Mouse (Mus musculus): Measurements from ENCODE around the gene Tubgcp2. TPM values are rescaled to one million over a fixed set of nuclear protein-coding genes. Genes with fewer than 3 reads are reported as not detected.

Gene Tubgcp2
- polyA plus RNA-seq, 1 experiment = 25.3 TPM

GRCm38 (mm10) chr7:140063092-140063491 lies 26.6 kb upstream of the Tubgcp2 start:
- TF ChIP-seq POLR2A (IDR thresholded peaks at IDR 0.05; ENCODE audit: borderline replicate concordance, extremely low read depth, low read depth, low read length) = no peak
- TF ChIP-seq CTCF (IDR thresholded peaks at IDR 0.05; ENCODE audit: insufficient read depth, low read length) = peak; percentile 64
- Histone ChIP-seq H3K4me1 (ENCODE audit: control insufficient read depth, insufficient read depth, low read length) (no peaks in the 10 kb centered on the region), H3K4me3 (replicated peaks; ENCODE audit: extremely low read depth, low read depth, low read length) (no peak overlapping the region)
- 21% methylated on average over 7 of the region's 7 CpGs for WGBS
- DNase-seq = peak; percentile 55

- 27% methylated on average over 11 of the region's 11 CpGs for WGBS
- no peaks in the 10 kb centered on the region for H3K4me1 ChIP-seq (ENCODE audit: control insufficient read depth, insufficient read depth, low read length)
- H3K4me3 ChIP-seq (replicated peaks; ENCODE audit: extremely low read depth, low read depth, low read length) = no peak overlapping the region
- TF ChIP-seq CTCF (IDR thresholded peaks at IDR 0.05; ENCODE audit: insufficient read depth, low read length) = 0 out of 2 replicates have a peak, but pooled peaks have one; percentile 9
- no peak for TF ChIP-seq POLR2A (IDR thresholded peaks at IDR 0.05; ENCODE audit: borderline replicate concordance, extremely low read depth, low read depth, low read length)
- peak; percentile 10 for DNase-seq
Measured at GRCm38 (mm10) chr7:140062307-140062706, 25.8 kb upstream of the Tubgcp2 start.

GRCm38 (mm10) chr7:140061832-140062130 lies 25.3 kb upstream of the Tubgcp2 start:
- Histone ChIP-seq H3K4me3 (replicated peaks; ENCODE audit: extremely low read depth, low read depth, low read length) (no peak overlapping the region), H3K4me1 (ENCODE audit: control insufficient read depth, insufficient read depth, low read length) (no peaks in the 10 kb centered on the region)
- no peak for DNase-seq
- TF ChIP-seq POLR2A (IDR thresholded peaks at IDR 0.05; ENCODE audit: borderline replicate concordance, extremely low read depth, low read depth, low read length) = no peak
- TF ChIP-seq CTCF (IDR thresholded peaks at IDR 0.05; ENCODE audit: insufficient read depth, low read length) = no peak
- 4% methylated on average over 6 of the region's 6 CpGs for WGBS

- TF ChIP-seq CTCF (IDR thresholded peaks at IDR 0.05; ENCODE audit: insufficient read depth, low read length) (no peak), POLR2A (IDR thresholded peaks at IDR 0.05; ENCODE audit: borderline replicate concordance, extremely low read depth, low read depth, low read length) (no peak)
Measured at GRCm38 (mm10) chr7:140060936-140061831, 24.7 kb upstream of the Tubgcp2 start.

GRCm38 (mm10) chr7:140059601-140060000 lies 23.1 kb upstream of the Tubgcp2 start:
- H3K4me1 ChIP-seq (ENCODE audit: control insufficient read depth, insufficient read depth, low read length) = no peaks in the 10 kb centered on the region
- TF ChIP-seq POLR2A (IDR thresholded peaks at IDR 0.05; ENCODE audit: borderline replicate concordance, extremely low read depth, low read depth, low read length) (no peak), CTCF (IDR thresholded peaks at IDR 0.05; ENCODE audit: insufficient read depth, low read length) (no peak)
- WGBS = 60% methylated on average over 4 of the region's 4 CpGs
- no peak overlapping the region for H3K4me3 ChIP-seq (replicated peaks; ENCODE audit: extremely low read depth, low read depth, low read length)
- DNase-seq = no peak

More at GRCm38 (mm10) chr7:140060936-140061831, 24.7 kb upstream of the Tubgcp2 start:
- H3K4me3 ChIP-seq (replicated peaks; ENCODE audit: extremely low read depth, low read depth, low read length) = no peak overlapping the region
- 3% methylated on average over 47 of the region's 47 CpGs for WGBS
- H3K4me1 ChIP-seq (ENCODE audit: control insufficient read depth, insufficient read depth, low read length) = no peaks in the 10 kb centered on the region
- DNase-seq = peak; percentile 32

GRCm38 (mm10) chr7:140058528-140058927 lies 22.1 kb upstream of the Tubgcp2 start:
- no peak for TF ChIP-seq CTCF (IDR thresholded peaks at IDR 0.05; ENCODE audit: insufficient read depth, low read length)
- TF ChIP-seq POLR2A (IDR thresholded peaks at IDR 0.05; ENCODE audit: borderline replicate concordance, extremely low read depth, low read depth, low read length) = no peak
- WGBS = 30% methylated on average over 7 of the region's 7 CpGs
- DNase-seq = no peak
- no peak overlapping the region for H3K4me3 ChIP-seq (replicated peaks; ENCODE audit: extremely low read depth, low read depth, low read length)
- no peaks in the 10 kb centered on the region for H3K4me1 ChIP-seq (ENCODE audit: control insufficient read depth, insufficient read depth, low read length)

GRCm38 (mm10) chr7:140057413-140058407 lies 21.2 kb upstream of the Tubgcp2 start:
- TF ChIP-seq POLR2A (IDR thresholded peaks at IDR 0.05; ENCODE audit: borderline replicate concordance, extremely low read depth, low read depth, low read length) (no peak), CTCF (IDR thresholded peaks at IDR 0.05; ENCODE audit: insufficient read depth, low read length) (no peak)
- WGBS = 4% methylated on average over 53 of the region's 53 CpGs
- Histone ChIP-seq H3K4me1 (ENCODE audit: control insufficient read depth, insufficient read depth, low read length) (no peaks in the 10 kb centered on the region), H3K4me3 (replicated peaks; ENCODE audit: extremely low read depth, low read depth, low read length) (no peak overlapping the region)
- DNase-seq = no peak

- no peaks in the 10 kb centered on the region for H3K4me1 ChIP-seq (ENCODE audit: control insufficient read depth, insufficient read depth, low read length)
- 68% methylated on average over 4 of the region's 4 CpGs for WGBS
- TF ChIP-seq POLR2A (IDR thresholded peaks at IDR 0.05; ENCODE audit: borderline replicate concordance, extremely low read depth, low read depth, low read length) = no peak
- TF ChIP-seq CTCF (IDR thresholded peaks at IDR 0.05; ENCODE audit: insufficient read depth, low read length) = no peak
- H3K4me3 ChIP-seq (replicated peaks; ENCODE audit: extremely low read depth, low read depth, low read length) = no peak overlapping the region
- no peak for DNase-seq
Measured at GRCm38 (mm10) chr7:140054124-140054523, 17.7 kb upstream of the Tubgcp2 start.

- 1% methylated on average over 34 of the region's 34 CpGs for WGBS
- no peak for TF ChIP-seq CTCF (IDR thresholded peaks at IDR 0.05; ENCODE audit: insufficient read depth, low read length)
- no peak for TF ChIP-seq POLR2A (IDR thresholded peaks at IDR 0.05; ENCODE audit: borderline replicate concordance, extremely low read depth, low read depth, low read length)
- Histone ChIP-seq H3K4me3 (replicated peaks; ENCODE audit: extremely low read depth, low read depth, low read length) (peak overlapping the region; percentile 51), H3K4me1 (ENCODE audit: control insufficient read depth, insufficient read depth, low read length) (peaks cover 3% of the 10 kb centered on the region; the same call in 1 of the 2 replicates)
- peak; percentile 26 for DNase-seq
Measured at GRCm38 (mm10) chr7:140049115-140049689, 12.7 kb upstream of the Tubgcp2 start.
